ENCODE assay signal across 15 mouse cellular contexts in the genomic region with DNA sequence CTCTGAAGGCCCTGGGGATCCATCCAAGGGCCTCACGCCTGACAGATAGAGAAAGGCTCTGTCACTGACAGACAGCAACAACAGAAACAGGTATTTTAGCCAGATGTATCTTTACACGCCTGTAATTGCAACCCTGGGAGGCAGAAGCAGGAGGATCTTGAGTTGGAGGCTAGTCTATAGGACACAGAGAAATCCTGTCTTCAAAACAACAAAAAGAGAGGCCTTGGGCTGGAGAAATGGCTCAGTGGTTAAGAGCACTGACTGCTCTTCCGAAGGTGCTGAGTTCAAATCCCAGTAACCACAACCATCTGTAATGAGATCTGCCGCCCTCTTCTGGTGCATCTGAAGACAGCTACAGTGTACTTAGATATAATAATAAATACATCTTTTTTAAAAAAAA. TPM values are rescaled to one million over a fixed set of nuclear protein-coding genes. Genes with fewer than 3 reads are reported as not detected.
A peak's percentile ranks its signal among the peaks of the same experiment; 100 is the strongest.
DNase-seq lines count a peak whose midpoint lies in the region; ATAC-seq and TF ChIP-seq lines count a peak whose summit lies in the region.
"Had no signal": no experiment of that assay in that cellular context is flagged by ENCODE, and none has a peak within 500 bp of the region (broad histone marks: within the 10 kb centered on the region; RNA-seq: fewer than 3 reads in every experiment).

No protein-coding gene starts in this region.

- ATAC-seq in hindbrain, postnatal 0 days: no peak
- no peak for ATAC-seq in hindbrain, embryonic 12.5 days (ENCODE audit: low FRiP score)
- ATAC-seq in midbrain, embryonic 11.5 days (ENCODE audit: low FRiP score): no peak
- no peak for ATAC-seq in midbrain, embryonic 16.5 days
- no peak for ATAC-seq in liver, embryonic 16.5 days (ENCODE audit: low read depth)

- peak; percentile 20; the same call in 1 of the 2 replicates for TF ChIP-seq CTCF in hindbrain, postnatal 0 days (IDR thresholded peaks at IDR 0.05; ENCODE audit: low read depth)

- H3K4me1 ChIP-seq in hindbrain, postnatal 0 days (ENCODE audit: insufficient read depth, low read length): peaks cover 36% of the 10 kb centered on the region
- H3K4me1 ChIP-seq in hindbrain, embryonic 12.5 days: peaks cover 66% of the 10 kb centered on the region
- H3K4me1 ChIP-seq in midbrain, embryonic 11.5 days (ENCODE audit: control insufficient read depth, insufficient read depth, low read length): peaks cover 11% of the 10 kb centered on the region
- peaks cover 34% of the 10 kb centered on the region for H3K4me1 ChIP-seq in midbrain, embryonic 16.5 days (ENCODE audit: control insufficient read depth, insufficient read depth, low read length)
- H3K4me1 ChIP-seq in liver, embryonic 16.5 days (ENCODE audit: control insufficient read depth, low read depth, low read length): peaks cover 49% of the 10 kb centered on the region

- no peaks in the 10 kb centered on the region for H3K9me3 ChIP-seq in hindbrain, postnatal 0 days (ENCODE audit: low read length)
- no peaks in the 10 kb centered on the region for H3K9me3 ChIP-seq in hindbrain, embryonic 12.5 days (replicated peaks)
- no peaks in the 10 kb centered on the region for H3K9me3 ChIP-seq in midbrain, embryonic 11.5 days (ENCODE audit: control insufficient read depth, low read length)
- H3K9me3 ChIP-seq in midbrain, embryonic 16.5 days (replicated peaks; ENCODE audit: control insufficient read depth, low read length, poor library complexity, severe bottlenecking): no peaks in the 10 kb centered on the region
- H3K9me3 ChIP-seq in liver, embryonic 16.5 days (replicated peaks; ENCODE audit: control insufficient read depth, low read length): no peaks in the 10 kb centered on the region
- H3K9me3 ChIP-seq: heart, embryonic 15.5 days; hindbrain, embryonic 15.5 days had no signal

- no peak overlapping the region for H3K4me3 ChIP-seq in hindbrain, postnatal 0 days (ENCODE audit: low read length)
- H3K4me3 ChIP-seq in hindbrain, embryonic 12.5 days: no peak overlapping the region
- no peak overlapping the region for H3K4me3 ChIP-seq in midbrain, embryonic 11.5 days (ENCODE audit: low read depth, low read length)
- no peak overlapping the region for H3K4me3 ChIP-seq in midbrain, embryonic 16.5 days (ENCODE audit: low read depth, low read length)
- no peak overlapping the region for H3K4me3 ChIP-seq in liver, embryonic 16.5 days (ENCODE audit: low read depth, low read length)
- H3K4me3 ChIP-seq: erythroblast, embryonic 14.5 days; heart, embryonic 15.5 days; hindbrain, embryonic 15.5 days had no signal

- H3K36me3 ChIP-seq in hindbrain, postnatal 0 days (ENCODE audit: insufficient read depth, low read length): no peaks in the 10 kb centered on the region
- H3K36me3 ChIP-seq in hindbrain, embryonic 12.5 days: no peaks in the 10 kb centered on the region
- H3K36me3 ChIP-seq in midbrain, embryonic 11.5 days (ENCODE audit: control insufficient read depth, insufficient read depth, low read length): no peaks in the 10 kb centered on the region
- H3K36me3 ChIP-seq in midbrain, embryonic 16.5 days (ENCODE audit: control insufficient read depth, insufficient read depth, low read length): no peaks in the 10 kb centered on the region
- no peaks in the 10 kb centered on the region for H3K36me3 ChIP-seq in liver, embryonic 16.5 days (ENCODE audit: control insufficient read depth, insufficient read depth)
- H3K36me3 ChIP-seq: heart, embryonic 15.5 days; hindbrain, embryonic 15.5 days had no signal

- H3K4me2 ChIP-seq in hindbrain, postnatal 0 days (ENCODE audit: low read depth, low read length): no peak overlapping the region
- H3K4me2 ChIP-seq in hindbrain, embryonic 12.5 days (replicated peaks): no peak overlapping the region
- H3K4me2 ChIP-seq in midbrain, embryonic 11.5 days: no peak overlapping the region
- H3K4me2 ChIP-seq in midbrain, embryonic 16.5 days (ENCODE audit: low read length): no peak overlapping the region
- no peak overlapping the region for H3K4me2 ChIP-seq in liver, embryonic 16.5 days (ENCODE audit: low read depth, low read length)

- H3K27me3 ChIP-seq in hindbrain, postnatal 0 days (ENCODE audit: insufficient read depth, low read length): no peaks in the 10 kb centered on the region
- H3K27me3 ChIP-seq in hindbrain, embryonic 12.5 days: no peaks in the 10 kb centered on the region
- no peaks in the 10 kb centered on the region; the same call in 1 of the 2 replicates for H3K27me3 ChIP-seq in midbrain, embryonic 11.5 days (ENCODE audit: control insufficient read depth, insufficient read depth, low read length)
- H3K27me3 ChIP-seq in midbrain, embryonic 16.5 days (ENCODE audit: control insufficient read depth, insufficient read depth, low read depth, low read length): no peaks in the 10 kb centered on the region
- no peaks in the 10 kb centered on the region for H3K27me3 ChIP-seq in liver, embryonic 16.5 days (ENCODE audit: control insufficient read depth, insufficient read depth, low read depth, low read length)
- H3K27me3 ChIP-seq: heart, embryonic 15.5 days; hindbrain, embryonic 15.5 days had no signal

- DNase-seq in adrenal gland, postnatal 25 days: peak; percentile 0
- no peak for DNase-seq in adrenal gland, postnatal 10 days
- no peak for DNase-seq in hindbrain, postnatal 0 days (ENCODE audit: low spot score)
- peak; percentile 79 for DNase-seq in midbrain, embryonic 11.5 days (ENCODE audit: low spot score, missing footprints)
- DNase-seq in embryo, embryonic 9.5 days (ENCODE audit: extremely low spot score): no peak
- DNase-seq: adrenal gland, adult 2 months; gastrocnemius, postnatal 10 days; right cerebral cortex, adult 18-20 months; thymus, postnatal 14 days had no signal

- H3K9ac ChIP-seq in hindbrain, postnatal 0 days (replicated peaks; ENCODE audit: low read length): no peak overlapping the region
- H3K9ac ChIP-seq in hindbrain, embryonic 12.5 days: no peak overlapping the region
- no peak overlapping the region for H3K9ac ChIP-seq in midbrain, embryonic 11.5 days (ENCODE audit: low read length)
- no peak overlapping the region for H3K9ac ChIP-seq in midbrain, embryonic 16.5 days (ENCODE audit: low read depth, low read length)
- H3K9ac ChIP-seq in liver, embryonic 16.5 days (ENCODE audit: low read depth, low read length): no peak overlapping the region
- H3K9ac ChIP-seq: heart, embryonic 15.5 days had no signal

- H3K27ac ChIP-seq in hindbrain, postnatal 0 days: no peak overlapping the region; the same call in 1 of the 2 replicates
- no peak overlapping the region for H3K27ac ChIP-seq in hindbrain, embryonic 12.5 days
- H3K27ac ChIP-seq in midbrain, embryonic 11.5 days (ENCODE audit: low read depth, low read length): no peak overlapping the region
- no peak overlapping the region for H3K27ac ChIP-seq in midbrain, embryonic 16.5 days (ENCODE audit: low read length)
- H3K27ac ChIP-seq in liver, embryonic 16.5 days (ENCODE audit: low read length): 0 out of 2 replicates have a peak overlapping the region, but pooled peaks have one; percentile 32

- 86% methylated on average over 4 of the region's 4 CpGs for WGBS in hindbrain, postnatal 0 days
- WGBS in hindbrain, embryonic 12.5 days: 91% methylated on average over 4 of the region's 4 CpGs
- WGBS in midbrain, embryonic 11.5 days: 86% methylated on average over 4 of the region's 4 CpGs
- WGBS in midbrain, embryonic 16.5 days: 92% methylated on average over 4 of the region's 4 CpGs
- WGBS in liver, embryonic 16.5 days (ENCODE audit: insufficient replicate concordance): 83% methylated on average over 4 of the region's 4 CpGs

RNA-seq across cellular contexts. Expression of gene Fscn2, which starts 4.4 kb away (rescaled TPM):
- 0.79 TPM in 1 of 2 replicates, not detected in the other for total RNA-seq in adrenal gland, postnatal 25 days (2021)
- total RNA-seq in adrenal gland, postnatal 10 days (2021): under 1 TPM; 0.15 to 0.45 TPM
- total RNA-seq in hindbrain, postnatal 0 days (2014; rRNA removed): 3.0 and 9.0 TPM in 2 replicates
- polyA plus RNA-seq in hindbrain, postnatal 0 days (2015; fragmentation: Nextera tagmentation; extraction: Ambion mirVana): 1.5 and 1.9 TPM in 2 replicates
- polyA plus RNA-seq in hindbrain, embryonic 12.5 days (2016; fragmentation: Nextera tagmentation; extraction: Ambion mirVana): 1.2 and 1.3 TPM in 2 replicates
- polyA plus RNA-seq in midbrain, embryonic 11.5 days (2014; fragmentation: Nextera tagmentation; extraction: Ambion mirVana): 1.4 TPM in 2 replicates
- 1.2 and 1.3 TPM in 2 replicates for polyA plus RNA-seq in midbrain, embryonic 16.5 days (2015; fragmentation: Nextera tagmentation; extraction: Ambion mirVana)
- polyA plus RNA-seq in liver, embryonic 16.5 days (2015; fragmentation: Nextera tagmentation; extraction: Ambion mirVana): not detected in 2 replicates
- polyA plus RNA-seq: erythroblast, embryonic 14.5 days had no signal

RNA-seq across cellular contexts. Expression of gene Actg1, which starts 8.6 kb away (rescaled TPM):
- total RNA-seq in adrenal gland, postnatal 25 days (2021): 1,036 and 1,352 TPM in 2 replicates
- 100 to 1,000 TPM; 954 to 956 TPM for total RNA-seq in adrenal gland, postnatal 10 days (2021)
- total RNA-seq in hindbrain, postnatal 0 days (2014; rRNA removed): 2,410 and 2,568 TPM in 2 replicates
- polyA plus RNA-seq in hindbrain, postnatal 0 days (2015; fragmentation: Nextera tagmentation; extraction: Ambion mirVana): 3,348 and 3,639 TPM in 2 replicates
- polyA plus RNA-seq in hindbrain, embryonic 12.5 days (2016; fragmentation: Nextera tagmentation; extraction: Ambion mirVana): 3,608 and 3,685 TPM in 2 replicates
- polyA plus RNA-seq in midbrain, embryonic 11.5 days (2014; fragmentation: Nextera tagmentation; extraction: Ambion mirVana): 2,965 and 3,081 TPM in 2 replicates
- 4,277 and 4,299 TPM in 2 replicates for polyA plus RNA-seq in midbrain, embryonic 16.5 days (2015; fragmentation: Nextera tagmentation; extraction: Ambion mirVana)
- polyA plus RNA-seq in liver, embryonic 16.5 days (2015; fragmentation: Nextera tagmentation; extraction: Ambion mirVana): 531 and 545 TPM in 2 replicates

RNA-seq across cellular contexts. Expression of gene Faap100, which starts 21.7 kb away (rescaled TPM):
- total RNA-seq in adrenal gland, postnatal 25 days (2021): 35.8 and 55.1 TPM in 2 replicates
- 10 to 100 TPM; 19.5 to 26.4 TPM for total RNA-seq in adrenal gland, postnatal 10 days (2021)
- 175 and 178 TPM in 2 replicates for total RNA-seq in hindbrain, postnatal 0 days (2014; rRNA removed)
- polyA plus RNA-seq in hindbrain, postnatal 0 days (2015; fragmentation: Nextera tagmentation; extraction: Ambion mirVana): 74.6 and 76.4 TPM in 2 replicates
- 52.2 and 59.1 TPM in 2 replicates for polyA plus RNA-seq in hindbrain, embryonic 12.5 days (2016; fragmentation: Nextera tagmentation; extraction: Ambion mirVana)
- polyA plus RNA-seq in midbrain, embryonic 11.5 days (2014; fragmentation: Nextera tagmentation; extraction: Ambion mirVana): 25.3 and 29.2 TPM in 2 replicates
- 119 and 126 TPM in 2 replicates for polyA plus RNA-seq in midbrain, embryonic 16.5 days (2015; fragmentation: Nextera tagmentation; extraction: Ambion mirVana)
- polyA plus RNA-seq in liver, embryonic 16.5 days (2015; fragmentation: Nextera tagmentation; extraction: Ambion mirVana): 6.0 and 6.5 TPM in 2 replicates

Comparison
In these comparisons a context has a peak if more than half of its experiments do, and no peak if none do; other contexts are left out.
1. DNase-seq: peak in adrenal gland, postnatal 25 days (single experiment) and midbrain, embryonic 11.5 days (single experiment); none in adrenal gland, postnatal 10 days (single experiment), hindbrain, postnatal 0 days (single experiment) and embryo, embryonic 9.5 days (single experiment).